Mouse (Mus musculus) lung, adult 2 months (tissue): ENCODE measurements at regions not wholly inside any gene's neighbourhood (a gene's known extent, or its start where the extent isn't known, plus 50 kb on each side); places are given as distances from the start of the nearest gene placed in this dataset.

Experiments
- CTCF ChIP-seq: fragments of 200-500 bp; IDR thresholded peaks from 2 replicates; pipeline ENCODE4 v1.5.1; 2011; ENCODE audit warnings: mild to moderate bottlenecking, low read length, control low read depth; ENCODE audit not compliant: insufficient read depth
- POLR2A ChIP-seq: fragments of 200-500 bp; IDR thresholded peaks from 2 replicates; pipeline ENCODE4 v1.6.1; 2011; ENCODE audit warnings: low read depth, mild to moderate bottlenecking, control low read depth, low read length, borderline replicate concordance; ENCODE audit errors: extremely low read depth

- TF ChIP-seq CTCF = no peak
- no peak for TF ChIP-seq POLR2A
Observed at GRCm38 (mm10) chr4:34128224-34128623, 78.2 kb upstream of the Spaca1 start.
